Mouse (Mus musculus) kidney, embryonic 16.5 days (tissue): ENCODE measurements around the gene Gsc2. TPM values are rescaled to one million over a fixed set of nuclear protein-coding genes. Genes with fewer than 3 reads are reported as not detected.
A peak's percentile ranks its signal among the peaks of the same experiment; 100 is the strongest.

Experiments
- ATAC-seq: fragments of 200-750 bp; cut with Nextera tagmentation; 2 replicates; pipeline ENCODE4 v1.8.0; 2017; ENCODE audit warnings: moderate TSS enrichment; ENCODE audit not compliant: low FRiP score, low TSS enrichment
- H3K27ac ChIP-seq: fragments of 300-500 bp; sonication (generic); 2 replicates; pipeline ENCODE4 v1.5.1; 2014; ENCODE audit warnings: low read length
- H3K27me3 ChIP-seq: fragments of 300-500 bp; sonication (generic); 2 replicates; pipeline ENCODE4 v1.6.1; 2014; ENCODE audit warnings: low read length, control low read depth, mixed read lengths; ENCODE audit not compliant: insufficient read depth
- H3K36me3 ChIP-seq: fragments of 300-500 bp; sonication (generic); 2 replicates; pipeline ENCODE4 v1.6.1; 2014; ENCODE audit warnings: low read length, control low read depth, mixed read lengths; ENCODE audit not compliant: insufficient read depth
- H3K4me1 ChIP-seq: fragments of 300-500 bp; sonication (generic); 2 replicates; pipeline ENCODE4 v1.6.1; 2014; ENCODE audit warnings: low read length, control low read depth, mixed read lengths; ENCODE audit not compliant: insufficient read depth
- H3K4me2 ChIP-seq: fragments of 300-500 bp; sonication (generic); replicated peaks from 2 replicates; pipeline ENCODE4 v1.6.1; 2014; ENCODE audit warnings: low read depth, low read length
- H3K4me3 ChIP-seq: fragments of 300-500 bp; sonication (generic); 2 replicates; pipeline ENCODE4 v1.5.1; 2014; ENCODE audit warnings: mild to moderate bottlenecking, low read length
- H3K9ac ChIP-seq: fragments of 300-500 bp; sonication (generic); replicated peaks from 2 replicates; pipeline ENCODE4 v1.6.1; 2014; ENCODE audit warnings: low read length
- H3K9me3 ChIP-seq: fragments of 300-500 bp; sonication (generic); 2 replicates; pipeline ENCODE4 v1.6.1; 2016; ENCODE audit warnings: low read length, control low read depth
- WGBS: fragments of 180-500 bp; shearing (Covaris S2); extraction: QIAGEN DNeasy Blood & Tissue Kit; methylation state at CpG from one replicate; pipeline ENCODE4 v1.1.7; 2014; 5-methylcytosine and 5-hydroxymethylcytosine counted together
- polyA plus RNA-seq: library from polyadenylated mRNA; unstranded; fragments of >200 nt; fragmentation: Nextera tagmentation; extraction: Ambion mirVana; gene quantifications from 2 replicates; pipeline ENCODE4 v1.2.1, GENCODE M21; 2015

Gene Gsc2
- polyA plus RNA-seq, 1 experiment from 2014 or later, result not detected

DNA sequence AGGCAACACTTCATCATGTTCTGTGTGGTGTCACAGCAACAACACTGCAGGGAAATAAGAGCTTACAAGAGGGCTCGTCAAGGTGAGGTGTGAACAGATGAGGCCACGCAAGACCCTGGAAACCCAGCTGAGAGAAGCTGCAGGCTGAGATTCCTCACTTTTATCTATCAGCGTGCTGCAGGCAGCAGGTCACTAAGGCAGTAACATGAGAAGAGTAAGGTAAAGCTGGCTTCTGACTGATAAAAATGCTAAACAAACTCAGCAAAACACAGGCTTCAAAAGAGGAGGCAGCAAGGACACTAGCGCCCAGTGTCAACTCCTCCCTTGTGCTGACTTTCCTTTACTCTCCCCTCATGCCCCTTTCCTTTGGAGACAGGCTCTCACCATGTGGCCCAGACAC lies 41.9 kb downstream of the Gsc2 start:
- H3K4me1 ChIP-seq, result no peaks in the 10 kb centered on the region
- H3K36me3 ChIP-seq, result peaks cover 24% of the 10 kb centered on the region; the same call in 1 of the 2 replicates
- H3K4me3 ChIP-seq, result no peak overlapping the region
- H3K27me3 ChIP-seq, result no peaks in the 10 kb centered on the region
- H3K9ac ChIP-seq, result no peak overlapping the region
- H3K27ac ChIP-seq, result no peak overlapping the region
- 52% methylated on average over 4 of the region's 4 CpGs for WGBS
- no peaks in the 10 kb centered on the region for H3K9me3 ChIP-seq
- no peak for ATAC-seq
- no peak overlapping the region for H3K4me2 ChIP-seq

- peaks cover 1% of the 10 kb centered on the region; the same call in 1 of the 2 replicates for H3K4me1 ChIP-seq
- no peaks in the 10 kb centered on the region for H3K9me3 ChIP-seq
- H3K27ac ChIP-seq, result no peak overlapping the region
- H3K36me3 ChIP-seq, result peaks cover 24% of the 10 kb centered on the region; the same call in 1 of the 2 replicates
- H3K4me3 ChIP-seq, result no peak overlapping the region
- 79% methylated on average over 5 of the region's 5 CpGs for WGBS
- no peak overlapping the region for H3K4me2 ChIP-seq
- no peak for ATAC-seq
- H3K9ac ChIP-seq, result no peak overlapping the region
- H3K27me3 ChIP-seq, result no peaks in the 10 kb centered on the region
These were observed 43.6 kb downstream of the Gsc2 start for GRCm38 (mm10) chr16:17871248-17871647.

- Histone ChIP-seq H3K9me3 (no peaks in the 10 kb centered on the region), H3K4me3 (no peak overlapping the region), H3K4me1 (peaks cover 9% of the 10 kb centered on the region; the same call in 1 of the 2 replicates), H3K36me3 (peaks cover 22% of the 10 kb centered on the region; the same call in 1 of the 2 replicates), H3K9ac (no peak overlapping the region), H3K4me2 (no peak overlapping the region), H3K27me3 (no peaks in the 10 kb centered on the region), H3K27ac (no peak overlapping the region)
- ATAC-seq, result peak; percentile 51; the same call in 1 of the 2 replicates
- 75% methylated on average over 6 of the region's 6 CpGs for WGBS
These were observed 49.1 kb downstream of the Gsc2 start for GRCm38 (mm10) chr16:17865770-17866169.

- no peaks in the 10 kb centered on the region for H3K9me3 ChIP-seq
- H3K9ac ChIP-seq, result no peak overlapping the region
- ATAC-seq, result peak; percentile 54; the same call in 1 of the 2 replicates
- 63% methylated on average over 2 of the region's 2 CpGs for WGBS
- H3K27ac ChIP-seq, result no peak overlapping the region
- no peak overlapping the region for H3K4me2 ChIP-seq
- H3K27me3 ChIP-seq, result no peaks in the 10 kb centered on the region
- H3K36me3 ChIP-seq, result peaks cover 21% of the 10 kb centered on the region; the same call in 1 of the 2 replicates
- peaks cover 9% of the 10 kb centered on the region; the same call in 1 of the 2 replicates for H3K4me1 ChIP-seq
- no peak overlapping the region for H3K4me3 ChIP-seq
These were observed 49.6 kb downstream of the Gsc2 start for GRCm38 (mm10) chr16:17865293-17865692.

Other genes starting within 250 kb of the Gsc2 start
- gene Med15, start 182.2 kb downstream of the Gsc2 start, polyA plus RNA-seq, result 44.1 and 56.1 TPM in 2 replicates
- 69.8 and 72.0 TPM in 2 replicates for gene Klhl22, start 155.4 kb downstream of the Gsc2 start, polyA plus RNA-seq
- gene Scarf2, start 117.8 kb downstream of the Gsc2 start, polyA plus RNA-seq, result 8.1 and 8.9 TPM in 2 replicates
- gene B830017H08Rik, start 81.9 kb downstream of the Gsc2 start, polyA plus RNA-seq, result 0.09 TPM in 1 of 2 replicates, not detected in the other
- gene Car15, start 76.7 kb downstream of the Gsc2 start, polyA plus RNA-seq, result 35.7 and 48.6 TPM in 2 replicates
- 2.6 TPM in 2 replicates for gene Gm20518, start 23.4 kb downstream of the Gsc2 start, polyA plus RNA-seq
- gene Tssk1, start 20.8 kb downstream of the Gsc2 start, polyA plus RNA-seq, result 0.09 TPM in 1 of 2 replicates, not detected in the other
- gene Dgcr2, start 16.5 kb downstream of the Gsc2 start, polyA plus RNA-seq, result 103 and 107 TPM in 2 replicates
- not detected in 2 replicates for gene Tssk2, start 16.4 kb downstream of the Gsc2 start, polyA plus RNA-seq
- 40.7 and 44.8 TPM in 2 replicates for gene Ess2, start 3.7 kb downstream of the Gsc2 start, polyA plus RNA-seq
- gene Slc25a1, start 13.2 kb upstream of the Gsc2 start, polyA plus RNA-seq, result 102 and 107 TPM in 2 replicates
- gene Vpreb2, start 65.4 kb upstream of the Gsc2 start, polyA plus RNA-seq, result not detected in 2 replicates
- gene Dgcr6, start 137.8 kb upstream of the Gsc2 start, polyA plus RNA-seq, result 103 and 104 TPM in 2 replicates
- gene Prodh, start 175.1 kb upstream of the Gsc2 start, polyA plus RNA-seq, result 22.3 and 23.0 TPM in 2 replicates
- gene Rtn4r, start 212.6 kb upstream of the Gsc2 start, polyA plus RNA-seq, result 1.0 and 3.4 TPM in 2 replicates